Mouse (Mus musculus) ES-CJ7 (cell line): ENCODE data around the gene Vangl1.
A peak's percentile ranks its signal among the peaks of the same experiment; 100 is the strongest.

Experiments
- DNase-seq: peaks from one replicate; pipeline ENCODE4 v3.0.0; 2011; ENCODE audit warnings: low read depth, low spot score

Vangl1 gene

DNA sequence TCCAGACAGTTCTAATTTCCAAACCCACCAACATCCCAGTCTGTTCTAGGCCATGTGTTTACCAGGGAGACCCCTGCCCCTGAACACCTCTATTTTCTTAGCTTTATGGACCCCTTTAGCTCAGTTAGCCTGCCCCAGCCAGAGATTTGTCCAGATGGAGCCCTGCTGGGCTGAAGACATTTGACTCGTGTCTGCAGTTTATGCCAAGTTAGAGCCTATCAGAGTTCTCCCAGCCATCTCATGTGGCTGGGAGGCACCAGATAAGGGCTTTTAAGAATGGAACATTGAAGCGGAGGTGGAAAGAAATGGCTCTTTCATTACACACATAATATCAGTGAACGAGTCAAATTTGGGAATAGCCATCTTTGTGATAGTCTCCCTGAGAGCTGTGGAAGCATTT lies 61.0 kb downstream of the Vangl1 start:
- DNase-seq, result no peak

DNA sequence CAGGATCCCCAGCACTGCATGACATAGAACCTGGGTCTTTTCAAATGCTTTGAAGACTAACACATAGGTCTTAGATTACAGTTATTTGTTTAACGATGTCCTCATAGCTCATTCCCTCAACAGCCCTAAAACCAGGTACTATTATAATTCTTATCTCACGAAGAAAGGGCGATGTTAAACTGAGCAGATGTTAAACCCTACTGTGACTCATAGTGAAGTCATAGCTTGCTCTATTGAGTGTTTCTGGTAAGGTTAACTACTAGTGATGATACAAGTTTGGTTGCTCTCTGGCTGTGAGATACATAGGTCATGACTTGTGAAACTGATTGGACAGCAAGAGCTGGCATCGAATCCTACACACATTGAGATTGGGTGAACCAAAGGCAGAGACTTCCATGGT lies 61.5 kb downstream of the Vangl1 start:
- DNase-seq, result no peak

DNA sequence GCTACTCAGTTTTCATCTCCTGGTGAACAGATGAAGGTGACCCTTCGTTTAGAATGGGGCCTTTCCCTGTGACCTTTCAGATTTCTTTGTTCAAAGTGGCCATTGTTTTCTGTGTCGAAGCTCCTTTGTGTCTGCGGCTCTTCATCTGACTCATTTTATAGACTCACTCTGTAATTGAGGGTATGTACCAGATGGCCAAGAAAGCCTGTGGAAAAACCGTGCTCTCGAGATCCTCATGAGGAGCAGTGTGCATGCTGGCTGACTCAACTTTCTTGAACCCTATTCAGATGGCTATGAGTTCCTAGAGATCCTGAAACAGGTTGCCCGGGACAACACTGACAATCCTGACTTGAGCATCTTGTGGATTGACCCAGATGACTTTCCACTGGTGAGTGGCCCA lies 62.6 kb downstream of the Vangl1 start:
- no peak for DNase-seq

DNA sequence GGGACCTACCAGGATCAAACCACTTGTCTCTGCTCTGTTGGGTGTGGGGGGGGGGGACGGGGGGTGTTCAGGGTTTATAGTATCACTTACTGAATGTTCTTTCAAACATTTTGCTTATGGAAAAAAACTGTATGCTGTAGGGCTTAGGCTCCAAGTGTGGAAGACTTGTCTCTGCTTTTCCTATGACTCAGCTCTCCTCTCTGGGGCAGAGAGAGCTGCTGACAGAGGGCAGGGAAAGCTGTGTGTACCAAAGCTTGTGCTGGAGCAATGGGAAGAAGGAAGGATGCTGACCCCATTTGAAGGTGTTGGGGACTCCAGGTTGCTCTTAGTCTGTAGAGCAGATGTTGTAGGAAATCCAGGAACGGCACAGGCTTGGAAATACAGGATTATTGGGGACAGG lies 63.0 kb downstream of the Vangl1 start:
- no peak for DNase-seq

DNA sequence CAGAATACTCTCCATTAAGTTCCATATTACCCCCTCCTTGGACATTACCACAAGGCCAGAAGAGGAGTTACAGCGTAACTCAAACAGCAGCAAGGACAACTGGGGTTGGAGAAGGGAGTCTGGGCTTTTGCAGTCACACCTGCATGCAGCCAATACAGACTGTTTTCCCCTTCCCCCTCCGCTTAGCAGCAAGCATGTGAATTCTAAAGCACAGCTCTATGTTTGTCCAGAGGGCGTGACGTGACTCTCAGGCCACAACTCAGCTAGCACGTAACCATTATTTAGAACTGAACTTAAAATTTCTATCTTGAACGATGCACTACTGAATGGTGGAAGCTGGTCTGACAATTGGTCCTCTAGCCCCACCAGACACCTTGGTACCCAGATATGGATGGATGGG lies 63.9 kb downstream of the Vangl1 start:
- DNase-seq, result no peak

DNA sequence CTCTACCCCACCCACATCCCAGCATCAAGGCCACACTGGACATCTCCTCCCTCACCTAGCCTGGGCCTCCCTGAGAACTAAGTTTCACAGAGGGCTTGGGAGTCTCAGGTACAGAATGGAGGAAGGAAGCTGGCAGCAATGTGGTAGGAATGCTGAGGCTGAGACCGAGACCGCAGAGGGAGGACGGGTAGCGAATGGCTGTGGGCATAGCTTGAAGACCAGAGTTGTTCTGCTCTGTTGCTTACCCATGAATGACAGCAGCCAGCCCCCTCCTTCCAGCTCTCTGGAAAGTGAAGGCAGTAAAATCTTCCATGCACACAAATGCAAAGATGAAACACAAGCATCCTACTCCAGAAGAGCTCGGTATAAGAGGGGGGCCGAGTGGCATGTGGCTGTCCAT lies 65.6 kb downstream of the Vangl1 start:
- no peak for DNase-seq

DNA sequence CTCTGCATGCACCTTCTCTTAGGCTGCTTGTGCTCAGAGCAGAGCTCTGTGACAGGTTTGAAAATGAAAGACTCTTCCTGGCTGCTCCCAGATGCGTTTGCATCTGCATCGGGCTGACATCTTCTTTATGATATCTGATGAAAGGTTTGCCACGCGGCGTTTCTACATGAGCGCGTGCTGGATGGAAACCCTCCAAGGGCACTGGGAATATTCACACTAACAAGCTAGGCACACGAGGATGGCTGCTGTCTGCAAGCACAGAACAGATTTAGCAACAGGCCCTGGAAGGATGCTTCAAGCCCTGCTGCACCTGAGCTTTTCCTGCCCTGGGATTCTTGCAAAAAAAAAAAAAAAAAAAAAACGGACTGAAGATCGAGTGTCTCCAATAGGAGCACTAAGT lies 67.3 kb downstream of the Vangl1 start:
- DNase-seq, result no peak

DNA sequence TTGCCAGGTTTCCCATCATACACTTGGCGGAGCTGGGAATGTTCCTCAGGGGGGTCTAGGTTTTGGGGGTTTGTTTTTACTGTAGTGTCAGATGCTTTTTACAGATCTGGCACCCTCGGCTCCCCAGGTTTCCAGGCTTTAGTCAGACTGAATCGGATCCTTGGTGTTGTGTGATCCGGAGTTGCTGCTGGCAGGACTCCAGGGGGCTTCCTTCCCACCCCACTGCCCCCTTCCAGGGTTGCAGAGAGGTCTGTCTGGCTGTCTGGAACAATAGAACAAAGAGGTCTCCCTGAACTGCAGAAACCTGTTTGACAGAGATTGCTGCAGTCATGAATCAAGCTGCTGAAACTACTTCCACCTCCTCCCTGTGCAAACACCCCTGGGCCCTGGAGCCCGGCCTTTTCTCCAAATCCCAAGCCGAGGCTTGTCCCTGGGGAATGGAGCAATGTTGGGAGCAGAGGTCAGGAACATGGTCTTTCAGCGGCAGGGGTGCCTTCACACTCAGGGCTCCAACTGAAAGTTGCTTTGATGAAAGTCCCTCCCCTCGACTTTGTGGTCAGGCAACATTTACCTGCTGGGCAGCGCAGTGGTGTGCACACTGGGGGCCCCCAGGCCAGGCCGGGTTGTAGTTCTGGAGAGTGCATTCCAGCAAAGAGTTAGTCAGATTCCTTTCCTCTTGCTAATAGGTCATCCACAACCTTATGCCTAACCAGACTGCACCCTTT lies 68.9 kb downstream of the Vangl1 start:
- no peak for DNase-seq

DNA sequence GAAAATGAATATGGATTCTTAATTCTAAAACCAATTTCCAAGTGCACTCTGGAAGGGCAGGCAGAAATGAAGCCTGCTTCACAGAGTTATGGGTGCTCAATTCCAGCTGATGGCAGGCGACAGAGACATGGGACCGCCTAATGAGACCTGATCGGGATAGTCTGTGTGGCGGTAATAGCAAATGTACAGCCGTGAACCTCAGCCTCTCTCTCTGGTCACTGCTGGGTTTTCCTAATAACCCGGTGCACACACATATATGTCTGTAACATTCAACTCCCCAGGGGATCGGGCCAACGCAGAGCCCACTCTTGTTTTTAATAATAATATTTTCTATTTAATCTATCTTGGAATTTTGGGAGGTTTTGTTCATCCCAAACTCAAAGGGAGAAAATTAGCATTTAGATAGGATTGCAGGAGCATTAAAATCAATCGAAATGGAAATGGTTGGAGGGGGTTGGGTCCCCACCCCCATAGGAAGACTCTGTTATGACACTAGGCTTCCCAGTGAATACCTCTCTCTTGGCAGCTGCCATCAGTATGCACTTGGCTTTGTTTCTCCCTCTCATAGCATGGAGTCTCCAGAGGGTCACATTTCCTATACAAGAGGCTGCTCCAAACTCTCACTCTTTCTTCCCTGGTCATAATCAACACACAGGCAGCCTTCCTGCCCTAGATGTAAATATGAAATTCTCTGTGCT lies 72.7 kb downstream of the Vangl1 start:
- no peak for DNase-seq

DNA sequence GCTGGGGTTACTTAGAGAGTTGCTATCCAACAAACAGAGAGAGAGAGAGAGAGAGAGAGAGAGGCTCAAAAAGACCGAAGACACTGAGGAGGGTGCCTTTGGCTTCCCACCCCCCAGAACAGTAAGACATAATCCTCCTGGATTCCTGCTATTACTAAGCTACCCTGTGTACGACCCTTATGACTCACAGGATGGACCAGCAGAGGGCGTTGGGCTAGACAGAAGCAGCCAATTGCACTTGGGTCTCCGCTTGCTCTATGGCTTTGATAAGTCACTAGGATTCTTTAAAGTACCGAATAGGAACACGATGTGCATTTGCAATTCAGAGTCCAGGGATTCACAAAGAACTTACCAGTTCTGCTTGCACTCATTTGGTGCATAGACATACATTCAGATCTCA lies 74.0 kb downstream of the Vangl1 start:
- DNase-seq, result peak; percentile 72

DNA sequence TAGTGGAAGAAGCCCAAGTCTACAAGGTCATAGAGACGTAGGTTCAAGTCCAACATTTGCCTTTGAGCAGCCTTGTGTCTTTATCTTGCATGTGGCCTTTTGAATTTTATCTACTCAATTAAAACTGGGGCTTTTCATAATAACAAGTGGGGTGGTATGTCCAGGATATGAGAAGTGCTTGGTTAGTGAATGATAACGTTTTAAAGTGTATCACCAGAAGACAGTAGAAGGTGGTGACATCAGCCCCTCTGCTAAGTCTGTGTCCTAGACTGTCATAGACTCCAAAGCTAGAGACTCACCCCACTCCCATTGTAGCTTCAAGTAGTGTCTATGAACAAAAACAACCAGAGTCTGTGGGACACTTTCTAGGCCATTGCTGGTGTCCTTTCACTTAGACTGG lies 76.3 kb downstream of the Vangl1 start:
- DNase-seq, result no peak

DNA sequence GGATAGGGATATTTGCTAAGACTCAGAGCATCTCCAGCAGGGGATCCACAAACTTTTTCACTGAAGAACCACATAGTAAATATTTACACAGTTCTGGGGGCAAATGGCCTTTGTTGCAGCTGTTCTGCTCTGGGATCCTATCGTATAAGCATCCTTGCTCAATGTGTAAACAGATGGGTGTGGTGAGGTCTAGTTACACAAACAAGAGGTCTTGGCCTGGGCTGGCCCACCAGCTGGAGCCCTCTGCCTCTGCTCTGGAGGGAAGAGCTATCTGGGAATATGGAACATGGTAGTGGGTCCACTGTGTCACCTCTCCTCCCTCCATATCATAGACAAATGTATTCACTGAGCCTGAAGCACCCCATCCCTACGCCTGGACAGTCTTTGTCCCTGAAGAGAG lies 77.4 kb downstream of the Vangl1 start:
- DNase-seq, result no peak

DNA sequence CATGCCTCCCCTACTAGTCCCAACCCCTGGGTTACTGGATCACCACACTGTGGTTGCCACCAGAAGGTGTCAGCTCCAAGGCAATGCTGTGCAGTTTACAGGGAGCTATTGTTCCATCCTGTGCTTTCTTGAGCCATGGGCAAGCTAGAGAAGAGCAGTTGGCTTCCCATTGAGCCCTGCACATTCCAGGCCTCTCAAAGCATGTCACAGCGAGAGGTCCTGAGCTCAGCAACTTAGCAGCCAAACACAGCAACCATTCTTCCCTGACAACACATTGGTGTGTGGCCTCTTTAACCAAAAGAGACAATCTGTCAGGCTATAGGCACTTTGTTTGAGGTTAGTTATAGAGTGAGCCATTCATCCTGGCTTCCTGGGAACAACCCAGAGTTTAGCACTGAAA lies 78.9 kb downstream of the Vangl1 start:
- no peak for DNase-seq

DNA sequence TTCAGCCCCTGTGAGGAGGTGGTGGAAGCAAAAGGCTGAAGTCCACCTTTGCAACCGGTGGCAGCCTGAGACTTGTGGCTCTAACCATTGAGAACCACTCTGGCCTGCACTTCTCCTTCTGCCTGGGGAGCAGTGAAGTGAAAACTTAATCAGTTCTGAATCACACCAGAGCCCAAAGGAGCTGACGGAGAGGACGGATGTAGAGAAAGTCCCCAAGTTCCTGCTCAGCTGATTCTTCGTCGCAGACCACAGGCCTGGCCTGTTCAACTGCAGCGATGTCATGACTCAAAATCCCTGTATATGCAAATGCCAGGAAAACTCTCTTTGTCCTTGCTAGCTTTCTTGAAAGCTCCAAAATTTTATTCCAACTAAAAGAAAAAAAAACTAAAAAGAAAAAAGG lies 80.8 kb downstream of the Vangl1 start:
- DNase-seq, result no peak

DNA sequence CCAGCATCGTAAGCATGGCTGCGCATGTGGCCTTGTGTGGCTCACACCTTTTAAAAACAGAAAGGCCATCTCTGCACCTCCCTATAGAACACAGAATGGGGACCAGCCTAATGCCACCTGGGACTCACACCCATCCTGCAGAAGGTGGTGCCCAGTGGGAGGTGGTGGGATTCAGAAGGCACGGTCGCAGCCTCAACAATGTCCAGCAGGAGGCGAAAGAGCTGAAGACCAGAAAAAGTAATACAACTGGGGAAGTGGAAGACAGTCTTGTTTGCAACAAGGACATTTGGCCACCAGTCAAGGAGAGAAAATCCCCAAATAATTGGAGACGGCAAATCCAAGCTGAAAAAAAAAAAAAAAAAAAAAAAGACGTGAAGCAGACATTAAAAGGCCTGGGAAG lies 82.4 kb downstream of the Vangl1 start:
- peak; percentile 72 for DNase-seq

DNA sequence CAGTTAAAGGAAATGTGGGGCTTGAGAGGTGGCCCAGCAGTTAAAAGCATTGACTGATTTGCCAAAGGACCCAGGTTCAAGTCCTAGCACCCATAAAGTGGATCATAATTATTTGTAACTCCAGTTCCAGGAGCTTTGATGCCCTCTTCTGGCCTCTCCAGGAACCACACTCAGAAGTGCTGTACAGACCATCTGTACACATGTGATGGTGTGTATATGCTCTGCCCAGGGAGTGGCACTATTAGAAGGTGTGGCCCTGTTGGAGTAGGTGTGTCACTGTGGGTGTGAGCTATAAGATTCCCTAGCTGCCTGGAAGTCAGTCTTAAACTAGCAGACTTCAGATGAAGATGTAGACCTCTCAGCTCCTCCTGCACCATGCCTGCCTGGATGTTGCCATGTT lies 83.5 kb downstream of the Vangl1 start:
- peak; percentile 60 for DNase-seq

DNA sequence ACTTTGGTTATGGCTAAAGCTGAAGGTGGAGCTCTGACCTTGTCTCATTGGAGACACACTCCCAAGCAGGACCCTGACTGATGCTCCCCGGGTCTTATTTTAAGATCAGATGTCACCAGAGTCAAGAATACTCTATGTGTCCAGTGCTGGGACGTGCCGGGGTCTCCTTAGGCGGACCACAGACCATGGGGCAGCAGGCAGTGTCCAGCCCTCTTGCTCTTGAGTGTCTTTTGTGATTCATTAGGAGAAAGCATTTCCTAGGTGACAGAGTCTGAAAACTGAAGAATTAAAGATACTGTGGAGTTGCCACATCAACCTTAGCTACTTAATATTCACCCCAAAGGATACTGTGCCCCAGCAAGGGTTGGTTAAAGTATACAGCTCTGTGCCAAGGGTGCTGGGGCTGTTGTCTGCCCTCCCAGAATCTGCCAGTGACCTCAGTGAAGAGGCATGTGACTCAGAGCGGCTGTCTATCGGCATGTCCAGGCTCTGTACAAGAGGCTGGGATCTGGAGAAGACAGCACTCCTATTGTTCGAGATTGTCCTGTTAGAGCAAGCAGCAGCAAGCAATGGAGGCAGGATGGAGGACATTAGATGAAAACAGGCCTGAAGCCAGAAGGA lies 92.4 kb downstream of the Vangl1 start:
- DNase-seq, result no peak

DNA sequence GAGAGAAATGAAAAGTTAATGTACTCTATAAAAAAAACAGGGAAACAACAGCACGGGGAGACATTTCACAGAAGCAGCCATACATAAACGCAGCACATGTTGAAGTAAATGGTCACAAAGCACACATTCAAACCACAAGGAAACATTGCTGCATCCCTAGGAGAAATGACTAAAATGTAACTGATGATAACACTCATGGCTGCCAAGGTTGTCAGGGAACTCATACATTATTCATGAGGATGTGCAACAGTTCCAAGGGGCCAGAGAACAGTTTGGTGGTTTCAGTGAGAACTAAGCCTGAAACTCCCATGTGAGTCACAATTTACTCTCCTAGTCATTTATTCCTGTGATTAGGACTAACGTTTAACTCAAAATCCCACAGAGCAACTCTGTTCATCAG lies 96.3 kb downstream of the Vangl1 start:
- DNase-seq, result peak; percentile 14

DNA sequence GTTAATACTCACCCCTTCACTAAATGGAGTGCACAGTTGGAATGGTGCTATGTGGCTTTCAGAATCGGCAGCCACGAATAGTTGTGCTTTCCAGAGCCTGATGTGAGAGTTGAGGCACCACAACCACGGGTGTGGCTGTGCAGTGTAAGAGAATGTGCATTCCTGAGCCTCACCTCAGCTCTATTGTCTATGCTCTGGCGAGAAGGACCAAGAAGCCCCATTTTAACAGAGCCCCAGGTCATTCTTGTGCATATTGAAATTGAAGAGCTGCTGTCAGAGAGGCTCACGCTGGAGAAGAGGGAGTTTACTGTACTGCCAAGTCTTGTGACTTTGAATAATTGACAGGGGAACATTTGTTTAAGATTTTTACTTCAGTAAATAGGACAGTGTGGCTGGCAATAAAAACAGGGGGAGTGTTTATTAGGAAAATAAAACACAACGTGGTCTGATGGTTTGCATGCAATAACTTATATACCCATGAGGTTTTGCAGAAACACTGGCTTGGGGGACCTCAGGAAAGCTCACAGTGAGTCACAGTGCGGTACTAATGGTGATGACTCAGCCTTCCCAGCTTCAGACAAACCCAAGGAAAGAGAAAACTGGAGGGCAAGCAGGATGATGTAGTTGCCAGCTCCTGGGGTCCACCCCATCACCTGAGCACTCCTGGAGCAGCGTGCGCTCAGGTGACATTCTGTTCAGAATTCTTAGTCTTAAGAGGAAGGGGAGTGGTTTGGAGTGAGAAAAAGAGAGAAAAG lies 100.5 kb downstream of the Vangl1 start:
- DNase-seq, result peak; percentile 94
